Mouse (Mus musculus): ENCODE measurements around the gene Rab5a.

DNA sequence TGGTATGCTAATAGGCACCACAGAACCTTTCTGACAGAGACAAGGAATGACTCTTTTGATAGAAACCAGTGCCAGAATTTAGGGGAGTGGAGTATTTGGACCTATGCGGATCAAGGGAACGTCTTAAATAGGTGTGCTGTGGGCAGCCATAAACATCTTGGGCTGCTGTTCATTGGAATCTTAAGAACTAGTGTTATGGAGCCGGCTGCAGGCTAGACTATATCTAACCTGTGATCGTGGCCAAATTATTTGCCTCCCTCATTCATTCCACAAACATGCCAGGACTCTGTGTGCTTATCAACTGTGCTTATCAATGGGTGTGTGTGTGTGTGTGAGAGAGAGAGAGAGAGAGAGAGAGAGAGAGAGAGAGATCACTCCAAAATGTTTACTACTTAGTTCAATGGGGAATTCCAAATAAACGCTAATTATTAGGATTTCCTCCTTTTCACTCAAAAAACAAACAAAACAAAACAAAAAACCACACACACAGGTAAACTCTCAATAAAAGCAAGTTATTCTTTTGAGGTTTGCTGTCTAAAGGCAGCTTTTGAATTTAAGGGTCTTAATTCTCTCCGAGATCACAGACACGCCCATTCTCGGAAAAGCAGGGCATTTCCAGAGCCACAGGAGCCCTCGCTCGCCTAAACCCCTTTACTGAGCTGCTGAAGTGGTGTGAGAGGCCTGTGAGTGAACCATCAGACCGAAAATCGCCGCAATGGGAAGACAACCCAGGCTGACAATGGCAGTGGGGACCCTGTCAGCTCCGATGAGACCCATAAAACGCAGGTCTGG, 772 bp upstream of the Rab5a start:
- TF ChIP-seq POLR2A (IDR thresholded peaks at IDR 0.05; ENCODE audit: insufficient read depth, low read depth, low read length) (no peak), CTCF (IDR thresholded peaks at IDR 0.05) (no peak)

Measured in heart, adult 2 months (tissue).